Mouse (Mus musculus) right cerebral cortex, adult 18-20 months (tissue): ENCODE results near the gene Smg1.

Experiments
- DNase-seq: peaks from one replicate; pipeline ENCODE4 v3.0.0; 2022; ENCODE audit warnings: mixed read lengths

Gene Smg1

DNA sequence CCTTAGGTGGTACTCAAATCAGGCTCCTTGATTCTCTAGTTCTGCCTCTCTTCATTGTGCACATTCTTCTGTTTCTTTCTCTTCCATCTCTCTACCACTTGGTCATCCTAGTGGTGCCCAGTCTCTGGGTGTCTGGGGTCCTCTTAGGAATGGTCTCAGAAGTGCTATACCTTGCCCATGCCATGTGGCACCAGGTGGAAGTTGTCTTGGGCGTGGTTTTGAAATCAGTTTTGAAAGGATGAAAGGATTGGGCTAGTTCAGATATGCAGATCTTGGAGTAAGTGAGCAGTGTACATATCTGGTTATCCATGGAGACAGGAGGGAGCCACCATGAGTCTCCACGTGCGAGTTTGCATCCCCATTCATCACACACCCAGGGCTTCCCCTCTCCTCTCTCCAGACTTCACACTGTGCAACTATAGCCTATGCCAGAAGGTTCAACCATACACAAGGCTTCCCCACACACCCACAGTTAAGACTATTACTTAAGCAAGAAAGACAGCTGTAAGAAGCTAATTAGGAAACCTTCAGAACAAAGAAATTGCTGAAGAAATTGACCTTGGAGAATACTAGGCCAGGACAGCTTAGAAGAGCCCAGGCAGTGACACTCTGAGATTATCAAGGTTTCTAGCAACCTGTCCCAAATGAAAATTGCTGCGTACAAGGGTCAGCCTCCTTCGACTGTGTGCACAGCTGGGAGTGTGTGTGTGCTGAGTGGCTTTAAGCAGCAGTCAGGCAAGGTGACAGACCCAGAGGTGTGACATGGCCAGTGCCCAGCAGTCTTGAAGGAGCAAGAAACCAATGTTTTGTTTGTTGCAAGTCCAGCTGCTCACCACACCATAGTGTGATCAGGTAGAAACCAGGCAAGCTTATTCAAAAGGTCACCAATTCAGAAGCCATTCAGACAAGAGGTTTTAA lies 139.7 kb downstream of the Smg1 start:
- no peak for DNase-seq

DNA sequence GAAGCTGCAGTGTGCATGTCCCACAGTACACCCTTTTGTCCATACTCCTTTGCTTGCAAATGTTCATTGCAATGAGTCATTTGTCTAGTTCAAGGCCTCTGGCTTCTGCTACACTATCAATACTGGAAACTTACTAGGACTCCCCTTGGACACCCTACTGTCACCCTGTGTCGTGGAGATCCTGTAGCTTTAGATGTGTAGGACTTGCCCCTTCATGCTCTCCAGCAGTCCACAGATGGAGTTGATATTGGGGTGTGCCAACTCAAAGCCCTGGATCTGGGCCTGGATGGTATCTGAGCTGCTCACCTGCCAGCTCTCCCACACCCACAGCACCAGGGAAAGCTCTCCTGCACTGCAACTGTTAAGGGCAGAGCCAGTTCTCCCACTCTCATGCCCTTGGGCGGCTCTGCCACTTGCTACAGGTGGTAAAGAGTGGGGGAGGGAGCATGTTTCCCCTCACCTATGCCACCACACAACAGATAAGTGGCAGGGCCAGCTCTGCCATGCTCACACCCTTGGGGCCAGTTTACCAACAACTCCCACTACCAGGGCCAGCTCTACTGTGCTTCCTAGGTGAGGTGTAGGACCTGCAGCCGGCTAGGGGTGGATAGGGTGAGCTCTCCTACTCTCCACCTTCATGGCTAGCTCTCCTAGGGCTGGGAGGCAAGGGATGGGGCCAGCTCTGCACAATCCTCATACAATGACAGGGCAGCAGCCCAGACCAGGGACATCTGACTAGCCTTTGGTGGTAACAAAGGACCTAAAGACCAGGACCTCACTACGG lies 140.6 kb downstream of the Smg1 start:
- DNase-seq = no peak

DNA sequence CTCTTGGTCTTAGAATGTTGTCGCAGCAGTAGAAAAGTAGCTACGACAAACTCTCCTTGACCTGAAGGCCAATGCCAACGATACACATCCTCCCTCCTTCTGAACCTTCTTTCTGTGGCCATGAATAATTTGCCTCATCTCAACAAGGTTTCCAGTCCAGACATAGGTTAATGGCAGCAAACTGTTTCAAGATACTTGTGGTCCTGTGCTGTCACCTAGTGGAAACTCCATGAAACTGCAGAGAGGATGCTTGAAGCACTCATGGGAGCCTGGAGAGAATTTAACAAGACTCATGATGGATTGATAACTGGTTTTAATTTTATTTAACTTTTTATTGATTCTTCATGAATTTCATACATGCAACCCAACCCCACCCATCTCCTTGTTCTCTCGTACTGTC lies 141.2 kb downstream of the Smg1 start:
- DNase-seq = peak; percentile 38

DNA sequence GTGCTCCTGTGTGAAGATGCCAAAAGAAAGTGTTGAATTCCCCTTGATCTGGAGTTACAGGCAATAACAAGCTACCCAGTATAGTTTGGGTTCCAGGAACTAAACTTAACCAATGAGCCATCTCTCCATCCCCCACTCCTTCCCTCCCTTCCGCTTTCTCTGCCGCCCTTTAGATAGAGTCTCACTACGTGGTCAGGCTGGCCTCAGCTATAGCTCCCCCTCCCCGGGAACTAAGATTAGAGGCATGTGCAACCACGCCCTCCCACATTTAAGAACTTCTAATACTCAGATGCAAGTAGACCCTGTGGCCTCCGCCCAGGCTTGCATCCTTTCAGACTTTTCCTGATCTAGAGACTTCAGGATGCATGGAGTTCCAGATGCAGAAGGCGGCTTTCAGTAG lies 145.9 kb downstream of the Smg1 start:
- no peak for DNase-seq
